Mouse (Mus musculus) urinary bladder, adult 2 months (tissue): ENCODE results near the gene Thap7. TPM values are rescaled to one million over a fixed set of nuclear protein-coding genes. Genes with fewer than 3 reads are reported as not detected.
"Not testable (repeated sequence)": the region's sequence is repeated elsewhere in the genome, so short reads cannot be mapped to it uniquely, and the experiment has no call there.

Experiments
- DNase-seq: peaks from one replicate; pipeline ENCODE4 v3.0.0; 2022; ENCODE audit warnings: low spot score
- polyA plus RNA-seq: library from polyadenylated mRNA; depleted of rRNA; stranded (reverse); fragments of >200 nt; gene quantifications from 2 replicates; pipeline ENCODE4 v1.2.3, GENCODE M21; 2012

Thap7 gene
- polyA plus RNA-seq, 1 experiment: 59.0 TPM

DNA sequence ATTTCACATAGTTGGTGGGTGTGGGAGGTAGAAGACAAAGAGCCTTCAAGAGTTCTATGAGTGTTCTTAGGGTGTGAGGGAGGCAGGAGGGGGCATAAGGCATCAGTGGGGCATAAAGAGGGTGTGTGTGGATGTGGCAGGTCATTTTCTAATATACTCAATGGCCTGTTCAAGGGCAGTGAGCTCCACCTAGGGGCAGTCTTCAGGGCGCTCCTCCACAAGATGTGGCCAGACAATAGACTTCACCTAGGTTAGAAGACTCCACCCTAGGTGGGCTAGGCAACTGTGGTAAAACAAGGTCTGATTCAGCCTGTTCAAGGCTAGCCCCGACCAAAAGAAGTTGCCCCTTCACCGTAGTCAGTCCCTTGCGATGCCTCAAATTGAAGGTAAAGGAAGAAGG, 1.3 kb upstream of the Thap7 start:
- DNase-seq: no peak

GRCm38 (mm10) chr16:17529981-17530586, 852 bp downstream of the Thap7 start:
- no peak for DNase-seq

DNA sequence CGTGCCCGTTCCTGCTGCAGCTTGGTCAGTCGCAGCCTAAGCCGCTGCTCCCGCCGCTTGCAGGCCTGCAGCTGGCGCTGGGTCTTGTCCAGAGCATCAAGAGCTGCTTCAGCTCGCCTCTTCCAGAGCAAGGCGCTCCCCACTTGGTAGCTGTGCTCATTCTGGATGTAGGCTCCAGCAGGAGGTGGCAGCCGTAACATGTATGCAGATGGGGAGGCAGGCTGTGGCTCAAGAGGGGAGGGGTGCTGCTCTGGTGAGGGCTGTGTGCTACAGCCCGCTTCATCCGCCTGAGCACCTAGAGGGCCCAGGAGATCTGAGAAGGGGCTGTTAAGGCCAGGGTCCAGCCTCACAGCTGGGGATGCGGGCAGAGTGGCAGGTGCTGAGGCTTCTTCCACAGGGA, 2.7 kb downstream of the Thap7 start:
- no peak for DNase-seq

- DNase-seq: no peak
Measured at GRCm38 (mm10) chr16:17527606-17528005, 3.3 kb downstream of the Thap7 start.

DNA sequence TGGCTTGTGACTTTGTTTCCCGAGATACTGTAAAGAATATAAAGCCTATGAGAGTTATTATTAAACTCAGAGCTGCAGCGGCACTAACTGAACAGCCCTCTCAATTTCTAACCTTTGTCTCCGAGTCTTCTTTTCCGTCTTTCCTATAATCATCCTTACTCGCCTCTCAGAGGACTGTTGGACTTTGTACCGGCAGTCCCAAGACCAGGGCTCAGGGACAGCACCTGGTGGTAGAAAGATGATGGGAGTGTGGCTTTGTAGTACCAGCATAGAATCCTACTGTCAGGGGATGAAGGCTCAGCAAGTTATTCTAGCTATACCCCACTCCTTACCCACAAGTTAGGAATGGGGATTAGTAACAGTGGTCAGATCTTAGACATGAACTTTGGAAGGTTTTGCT, 4.7 kb downstream of the Thap7 start:
- no peak for DNase-seq

DNA sequence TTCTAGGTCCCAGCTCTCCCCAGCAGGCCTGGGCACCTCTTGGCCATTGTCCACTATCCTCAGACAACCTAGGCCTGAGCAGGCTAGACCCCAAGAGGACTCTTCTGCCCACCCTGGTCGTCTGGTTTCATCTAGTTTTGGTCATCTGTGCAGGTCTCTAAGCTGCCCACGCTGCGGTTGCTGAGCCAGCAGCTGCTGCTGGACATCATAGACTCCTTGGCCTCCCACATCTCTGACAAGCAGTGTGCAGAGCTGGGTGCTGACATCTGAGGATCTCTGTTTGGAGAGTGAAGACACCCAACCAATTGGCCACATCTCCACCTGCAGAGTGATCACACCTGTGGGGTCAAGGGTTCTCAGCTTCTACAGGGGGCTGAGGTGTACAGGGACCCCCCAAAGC, 5.4 kb downstream of the Thap7 start:
- DNase-seq: no peak

DNA sequence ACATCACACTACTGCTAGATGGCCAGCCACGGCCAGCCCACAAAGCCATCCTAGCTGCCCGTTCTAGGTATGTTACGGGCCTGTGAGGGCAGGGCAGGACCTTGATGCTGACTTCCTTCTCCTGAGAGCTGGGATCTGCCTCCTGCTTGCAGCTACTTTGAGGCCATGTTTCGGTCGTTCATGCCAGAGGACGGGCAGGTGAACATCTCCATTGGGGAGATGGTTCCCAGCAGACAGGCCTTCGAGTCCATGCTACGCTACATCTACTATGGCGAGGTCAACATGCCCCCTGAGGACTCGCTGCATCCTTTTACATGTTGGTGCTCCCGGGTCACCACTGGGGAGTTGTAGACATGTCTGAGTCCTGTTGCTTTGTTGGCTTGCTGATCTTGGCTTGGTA, 6.8 kb downstream of the Thap7 start:
- DNase-seq: no peak

GRCm38 (mm10) chr16:17518910-17519309, 12.0 kb downstream of the Thap7 start:
- DNase-seq: no peak

GRCm38 (mm10) chr16:17511431-17511830, 19.5 kb downstream of the Thap7 start:
- DNase-seq: no peak

DNA sequence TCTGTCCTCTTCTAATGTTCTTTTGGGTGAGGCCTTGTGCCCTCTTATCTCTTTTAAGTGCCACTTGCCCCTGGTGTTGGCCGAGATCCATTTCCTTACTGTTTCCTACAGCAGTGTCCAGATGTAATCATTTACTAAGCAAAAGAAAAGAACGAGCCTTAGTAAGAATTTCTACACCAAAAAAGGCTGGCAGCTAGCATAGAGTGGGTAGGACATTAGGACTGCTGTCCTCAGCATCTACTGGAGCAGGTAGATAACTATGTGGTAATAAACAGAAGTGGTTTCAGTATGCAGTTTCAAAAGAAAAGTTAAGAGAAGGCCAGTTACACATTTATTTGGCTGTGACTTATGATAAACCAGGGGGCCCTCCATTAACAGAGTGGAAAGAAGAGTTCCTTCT, 20.2 kb downstream of the Thap7 start:
- no peak for DNase-seq

DNA sequence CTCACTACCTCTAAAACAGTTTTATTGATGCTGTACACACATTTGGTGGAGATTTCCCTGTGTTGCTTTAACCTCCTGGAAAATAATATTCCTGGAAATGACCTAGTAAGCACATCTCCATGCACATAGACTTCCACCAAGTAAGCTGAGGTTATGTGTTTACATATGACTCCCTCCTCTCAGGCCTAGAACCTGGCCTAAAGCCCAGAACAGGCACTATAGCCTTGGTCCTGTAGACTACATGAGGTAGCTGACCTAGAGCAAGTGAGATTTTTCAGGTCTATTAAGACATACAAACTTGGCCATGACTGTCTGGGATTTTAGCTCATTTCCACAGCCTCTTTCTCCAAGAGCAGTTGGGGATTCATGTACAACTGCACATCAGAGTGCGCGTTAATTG, 20.8 kb downstream of the Thap7 start:
- no peak for DNase-seq

- no peak for DNase-seq
Measured at GRCm38 (mm10) chr16:17509240-17509597, 21.7 kb downstream of the Thap7 start.

DNA sequence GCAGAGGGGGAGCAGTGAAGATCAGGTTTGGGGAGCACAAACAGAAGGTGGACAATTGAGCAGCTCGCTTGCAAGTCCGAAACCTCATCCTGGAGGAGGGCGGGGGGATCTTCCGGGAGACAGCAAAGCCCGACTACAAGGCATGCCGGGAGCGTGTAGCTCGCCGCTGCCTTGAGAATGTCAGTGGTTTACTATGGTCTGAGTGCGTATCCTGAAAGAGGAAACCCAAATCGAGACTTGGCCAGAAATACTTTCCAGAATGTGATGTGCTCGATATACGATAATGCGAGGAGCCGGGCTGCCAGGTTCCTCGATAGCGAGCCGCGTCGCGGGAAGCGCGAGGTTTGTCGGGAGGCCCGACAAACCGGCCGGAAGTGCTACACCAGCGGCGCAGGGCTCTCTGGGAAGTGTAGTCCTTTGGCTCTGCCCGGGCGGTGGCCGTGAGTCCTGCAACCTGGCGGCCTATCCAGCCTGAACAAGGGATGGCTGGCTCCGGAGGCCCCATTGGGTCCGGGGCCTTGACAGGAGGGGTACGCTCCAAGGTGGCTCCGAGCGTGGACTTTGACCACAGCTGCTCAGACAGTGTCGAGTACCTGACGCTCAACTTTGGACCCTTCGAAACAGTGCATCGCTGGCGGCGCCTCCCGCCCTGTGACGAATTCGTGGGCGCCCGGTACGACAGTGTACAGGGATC, 22.2 kb downstream of the Thap7 start, which contains the start of gene Lztr1:
TSS of gene Lztr1 (plus strand) at position 143 of the 694 bp plus-strand sequence.
- DNase-seq: peak; percentile 80

- DNase-seq: not testable (repeated sequence)
Measured at GRCm38 (mm10) chr16:17508031-17508430, 22.9 kb downstream of the Thap7 start.

DNA sequence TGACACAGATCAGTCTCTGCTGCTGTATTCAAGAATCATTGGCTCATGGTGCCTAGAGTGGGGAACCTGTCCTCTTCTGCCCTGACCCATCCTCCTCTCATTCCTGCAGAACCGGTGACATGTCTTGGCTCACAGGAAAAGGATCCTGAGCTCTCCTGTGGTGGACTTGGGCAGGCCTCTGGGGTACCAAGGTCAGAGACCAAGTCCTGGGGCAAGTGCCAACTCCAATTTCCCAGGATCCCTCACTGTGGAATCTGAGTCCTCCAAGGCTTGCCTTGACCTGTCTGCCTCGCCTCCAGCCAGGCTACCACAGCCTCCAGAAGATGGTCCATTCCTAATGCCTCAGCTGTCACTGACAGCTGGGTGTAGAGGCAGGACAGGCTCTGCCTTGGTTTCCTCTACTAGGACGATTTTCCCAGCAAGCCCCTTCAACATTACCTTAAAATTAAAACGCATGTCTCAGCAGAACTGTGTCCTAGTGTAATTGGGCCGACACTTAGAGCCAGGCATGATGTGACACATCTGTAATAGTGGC, 23.9 kb downstream of the Thap7 start:
- DNase-seq: no peak

DNA sequence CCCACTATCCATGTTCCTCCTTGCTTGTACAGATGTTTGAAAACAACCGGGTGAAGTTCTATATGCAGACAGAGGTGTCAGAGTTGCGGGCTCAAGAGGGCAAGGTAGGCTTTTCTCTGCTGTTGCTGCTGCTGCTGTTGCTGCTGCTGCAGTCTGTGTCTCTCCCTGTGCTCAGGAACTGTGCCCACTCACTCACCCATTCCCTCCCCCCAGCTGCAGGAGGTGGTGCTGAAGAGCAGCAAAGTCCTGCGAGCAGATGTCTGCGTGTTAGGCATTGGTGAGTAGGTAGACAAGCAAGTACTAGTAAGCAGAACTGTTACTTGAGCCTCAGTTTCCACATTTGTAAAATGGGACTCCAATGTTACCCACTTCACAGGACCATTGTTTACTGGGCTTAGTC, 28.3 kb downstream of the Thap7 start:
- DNase-seq: no peak

GRCm38 (mm10) chr16:17499249-17499883, 31.6 kb downstream of the Thap7 start:
- DNase-seq: no peak

DNA sequence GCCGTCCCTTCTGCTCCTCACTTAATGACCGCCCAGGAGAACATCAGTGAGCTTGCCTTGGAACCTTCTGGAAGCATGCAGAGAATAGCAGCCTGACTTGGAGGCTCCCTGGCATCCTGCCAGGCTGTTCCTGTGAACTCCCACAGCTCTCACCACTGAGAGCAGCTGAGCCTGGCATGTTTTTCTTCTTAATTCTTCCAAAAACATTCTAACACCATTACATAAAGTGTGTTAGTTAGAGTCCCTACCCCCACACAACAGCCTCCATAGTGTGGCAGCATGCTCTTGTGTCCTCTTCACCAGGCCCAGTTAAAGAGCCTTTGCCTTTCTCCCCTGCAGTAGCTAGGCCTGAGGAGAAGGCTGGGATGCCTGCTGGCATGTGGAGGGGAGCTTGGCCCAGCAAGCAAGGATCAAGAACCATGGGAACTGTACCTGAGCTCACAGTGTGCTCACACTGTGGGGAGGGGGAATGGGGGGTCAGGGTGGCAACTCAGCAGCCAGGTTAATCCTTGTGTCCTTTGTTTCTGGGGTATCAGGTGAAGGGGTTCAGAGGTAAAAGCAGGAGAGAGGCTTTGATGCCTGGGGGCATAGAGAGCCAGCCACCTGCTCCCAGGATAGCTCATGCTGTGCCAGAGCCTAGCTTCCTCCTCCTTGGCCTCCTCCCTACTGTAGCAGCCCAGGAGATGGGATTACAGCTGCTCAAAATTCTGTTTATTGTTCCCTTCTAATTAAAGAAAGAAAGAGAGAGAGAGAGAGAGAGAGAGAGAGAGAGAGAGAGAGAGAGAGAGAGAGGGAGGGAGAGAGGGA, 34.2 kb downstream of the Thap7 start:
- no peak for DNase-seq

GRCm38 (mm10) chr16:17491896-17492561, 38.9 kb downstream of the Thap7 start:
- no peak for DNase-seq

DNA sequence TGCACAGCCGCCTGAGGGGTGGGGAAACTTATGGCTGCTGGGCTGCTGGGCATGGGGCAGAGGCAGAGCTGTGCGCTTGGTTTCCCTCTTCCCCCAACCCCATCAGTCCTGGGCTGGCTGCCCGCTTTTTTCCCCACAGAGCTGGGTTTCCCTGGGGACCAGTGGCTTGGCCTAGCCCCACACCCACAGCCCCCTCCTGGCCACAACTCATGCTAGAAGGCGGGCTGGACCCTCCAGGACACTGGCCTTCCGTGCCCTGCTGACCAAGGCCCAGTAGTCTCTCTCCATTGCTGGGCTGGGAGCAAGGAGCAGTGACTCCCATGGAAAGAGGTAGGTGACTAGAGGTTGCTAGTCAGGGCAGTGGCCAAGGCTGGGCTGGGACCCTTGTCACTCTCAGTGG, 39.8 kb downstream of the Thap7 start:
- DNase-seq: no peak

DNA sequence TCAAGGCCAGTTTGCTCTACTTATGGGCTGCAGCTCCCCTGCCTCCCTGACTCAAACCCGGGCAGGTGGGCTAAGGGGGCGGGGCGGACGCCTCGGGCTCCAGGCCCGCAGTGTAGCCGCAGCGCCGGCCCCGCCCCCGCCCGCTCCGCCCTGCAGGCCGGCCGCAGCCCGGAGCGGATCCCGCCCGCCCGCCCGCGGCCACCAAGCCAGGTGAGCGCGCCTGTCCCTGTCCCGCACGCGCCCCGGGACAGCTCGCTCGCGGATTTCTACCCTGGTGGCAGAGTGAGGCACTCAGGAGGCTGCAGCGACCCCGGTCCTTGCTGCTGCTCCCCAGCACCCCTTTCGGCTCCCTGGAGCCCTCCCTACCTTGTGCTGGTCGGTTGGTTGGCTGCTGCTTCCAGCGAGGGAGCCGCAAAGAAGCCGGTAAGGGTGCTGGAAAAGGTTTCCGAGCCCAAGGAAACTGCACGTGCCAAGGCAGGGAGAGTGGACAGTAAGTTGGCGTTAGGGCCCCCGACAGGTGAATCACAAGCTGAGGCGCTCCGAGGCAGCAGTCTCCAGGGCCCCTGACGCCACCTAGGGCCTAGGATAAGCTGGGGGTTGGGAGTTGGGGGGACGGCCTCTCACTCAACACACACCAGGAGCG, 41.3 kb downstream of the Thap7 start, which contains the start of gene Aifm3:
TSS of gene Aifm3 (plus strand) at position 143 of the 643 bp plus-strand sequence.
- no peak for DNase-seq
